Mouse (Mus musculus) neural tube, embryonic 14.5 days (tissue): ENCODE data around the gene Cyp3a13. TPM values are rescaled to one million over a fixed set of nuclear protein-coding genes. Genes with fewer than 3 reads are reported as not detected.
"Not testable (repeated sequence)": the region's sequence is repeated elsewhere in the genome, so short reads cannot be mapped to it uniquely, and the experiment has no call there.

Experiments used
- ATAC-seq: fragments of 200-750 bp; cut with Nextera tagmentation; 2 replicates; pipeline ENCODE4 v1.8.0; 2017; ENCODE audit warnings: low read depth, mild to moderate bottlenecking, moderate TSS enrichment, moderate library complexity
- H3K27ac ChIP-seq: fragments of 300-500 bp; sonication (generic); 2 replicates; pipeline ENCODE4 v1.5.1; 2014; ENCODE audit warnings: low read depth, mild to moderate bottlenecking, control low read depth, low read length, moderate library complexity, mixed read lengths
- H3K27me3 ChIP-seq: fragments of 300-500 bp; sonication (generic); 2 replicates; pipeline ENCODE4 v1.6.1; 2014; ENCODE audit warnings: low read length; ENCODE audit not compliant: control insufficient read depth, insufficient read depth
- H3K36me3 ChIP-seq: fragments of 300-500 bp; sonication (generic); 2 replicates; pipeline ENCODE4 v1.6.1; 2014; ENCODE audit warnings: low read length, mixed read lengths; ENCODE audit not compliant: control insufficient read depth, insufficient read depth
- H3K4me1 ChIP-seq: fragments of 300-500 bp; sonication (generic); 2 replicates; pipeline ENCODE4 v1.6.1; 2014; ENCODE audit warnings: low read length; ENCODE audit not compliant: control insufficient read depth, insufficient read depth
- H3K4me2 ChIP-seq: fragments of 300-500 bp; sonication (generic); 2 replicates; pipeline ENCODE4 v1.6.1; 2014; ENCODE audit warnings: mild to moderate bottlenecking, low read depth, low read length, control low read depth
- H3K4me3 ChIP-seq: fragments of 300-500 bp; sonication (generic); 2 replicates; pipeline ENCODE4 v1.5.1; 2014; ENCODE audit warnings: low read depth, low read length, control low read depth, mixed read lengths
- H3K9ac ChIP-seq: fragments of 300-500 bp; sonication (generic); replicated peaks from 2 replicates; pipeline ENCODE4 v1.6.1; 2014; ENCODE audit warnings: low read depth, mild to moderate bottlenecking, control low read depth, low read length, mixed read lengths
- H3K9me3 ChIP-seq: fragments of 300-500 bp; sonication (generic); 2 replicates; pipeline ENCODE4 v1.6.1; 2016; ENCODE audit warnings: low read length; ENCODE audit not compliant: control insufficient read depth
- WGBS: fragments of 180-500 bp; shearing (Covaris S2); extraction: QIAGEN DNeasy Blood & Tissue Kit; methylation state at CpG from one replicate; pipeline ENCODE4 v1.1.7; 2014; 5-methylcytosine and 5-hydroxymethylcytosine counted together
- polyA plus RNA-seq: library from polyadenylated mRNA; unstranded; fragments of >200 nt; fragmentation: Nextera tagmentation; extraction: Ambion mirVana; gene quantifications from 2 replicates; pipeline ENCODE4 v1.2.1, GENCODE M21; 2014

Gene Cyp3a13
- polyA plus RNA-seq, 1 experiment from 2014 or later: not detected

DNA sequence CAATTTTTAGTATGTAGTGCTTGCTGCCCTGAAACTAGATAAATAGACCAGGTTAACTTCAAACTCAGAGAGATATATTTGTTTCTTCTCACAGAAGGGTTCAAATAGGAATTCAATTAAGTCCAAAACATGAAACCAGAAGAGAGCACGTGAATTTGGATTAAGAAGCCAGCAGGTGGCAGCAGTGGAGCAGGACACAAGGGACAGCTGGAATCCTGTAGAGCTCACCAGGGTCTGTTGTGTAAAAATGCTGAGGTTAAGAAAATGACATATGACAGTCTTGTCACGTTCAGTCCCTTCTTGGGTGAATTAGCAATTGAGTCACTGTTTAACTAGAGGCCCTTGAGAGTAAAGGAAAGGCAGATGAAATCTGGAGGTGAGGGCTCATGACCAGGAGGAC is 35.5 kb downstream of the Cyp3a13 start:
- 8% methylated on average over 2 of the region's 2 CpGs for WGBS

DNA sequence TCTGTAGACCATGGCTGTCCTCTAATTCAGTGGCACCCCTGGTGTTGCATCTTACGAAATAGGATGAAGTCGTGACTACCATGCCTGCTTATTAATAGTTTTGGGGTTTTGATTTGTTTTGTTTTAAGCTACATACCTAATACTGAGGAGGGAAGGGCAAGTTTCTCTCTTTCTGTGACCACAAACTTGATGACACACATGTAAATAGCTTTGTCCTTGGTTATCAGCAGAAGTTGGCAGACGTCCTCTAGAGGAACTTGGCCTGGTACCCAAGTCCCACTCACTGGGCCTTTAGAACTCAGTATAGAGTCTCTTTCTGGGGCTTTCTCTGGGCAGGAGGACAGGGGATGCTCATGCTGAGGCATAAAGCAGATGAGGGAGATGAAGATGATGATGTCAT is 38.1 kb downstream of the Cyp3a13 start:
- H3K9me3 ChIP-seq: no peaks in the 10 kb centered on the region
- H3K9ac ChIP-seq: no peak overlapping the region
- no peak overlapping the region for H3K4me3 ChIP-seq
- no peak overlapping the region for H3K4me2 ChIP-seq
- WGBS: 91% methylated on average over 3 of the region's 3 CpGs
- H3K36me3 ChIP-seq: no peaks in the 10 kb centered on the region
- ATAC-seq: no peak
- no peaks in the 10 kb centered on the region for H3K4me1 ChIP-seq
- H3K27ac ChIP-seq: no peak overlapping the region
- no peaks in the 10 kb centered on the region for H3K27me3 ChIP-seq

More for the DNA sequence above, 35.5 kb downstream of the Cyp3a13 start:
- no peaks in the 10 kb centered on the region for H3K27me3 ChIP-seq
- no peak overlapping the region for H3K4me3 ChIP-seq
- no peak overlapping the region for H3K27ac ChIP-seq
- H3K4me1 ChIP-seq: no peaks in the 10 kb centered on the region
- no peak for ATAC-seq
- H3K9ac ChIP-seq: no peak overlapping the region
- H3K9me3 ChIP-seq: no peaks in the 10 kb centered on the region
- no peak overlapping the region for H3K4me2 ChIP-seq
- H3K36me3 ChIP-seq: no peaks in the 10 kb centered on the region

DNA sequence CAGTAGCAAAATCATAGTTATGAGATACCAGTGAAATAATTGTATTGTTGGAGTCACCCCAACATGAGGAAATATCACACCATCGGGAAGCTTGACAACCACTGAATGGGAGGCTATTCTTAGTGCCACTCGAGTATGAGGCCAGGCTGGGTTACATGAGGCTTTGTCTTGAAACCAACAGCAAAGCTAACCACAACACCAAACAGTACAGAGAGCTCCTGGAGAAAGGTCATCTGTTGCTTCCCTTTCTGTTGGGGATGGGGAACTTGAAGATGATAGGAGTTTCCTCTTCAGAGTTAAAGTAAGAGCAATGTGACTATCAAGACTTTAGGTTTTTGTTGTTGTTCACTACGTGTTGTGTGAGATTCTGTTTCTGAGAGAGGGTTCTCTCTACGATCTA is 38.5 kb downstream of the Cyp3a13 start:
- Histone ChIP-seq H3K27ac (no peak overlapping the region), H3K36me3 (no peaks in the 10 kb centered on the region), H3K9me3 (no peaks in the 10 kb centered on the region), H3K4me2 (no peak overlapping the region), H3K4me1 (no peaks in the 10 kb centered on the region), H3K4me3 (no peak overlapping the region), H3K9ac (no peak overlapping the region), H3K27me3 (no peaks in the 10 kb centered on the region)
- no peak for ATAC-seq
- WGBS: 79% methylated on average over 4 of the region's 4 CpGs

DNA sequence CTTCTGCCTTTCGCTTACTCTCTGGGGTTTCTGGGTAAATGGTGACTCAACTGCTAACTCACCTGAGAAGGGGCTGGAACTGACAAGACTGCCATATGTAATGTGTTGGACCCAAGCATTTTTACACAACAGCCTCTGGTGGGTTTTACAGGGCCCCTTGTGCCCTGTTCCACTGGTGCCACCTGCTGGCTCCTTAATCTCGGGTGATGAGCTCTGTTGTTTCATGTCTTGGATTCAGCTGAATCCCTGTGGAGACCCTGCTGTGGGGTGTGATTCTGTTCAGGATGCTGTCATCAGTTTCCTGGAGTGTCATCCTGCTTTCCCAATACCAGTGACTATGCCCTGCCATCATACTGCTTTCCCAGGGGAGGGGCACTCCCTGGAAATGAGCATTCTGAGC is 43.6 kb downstream of the Cyp3a13 start:
- H3K9ac ChIP-seq: no peak overlapping the region
- no peaks in the 10 kb centered on the region for H3K36me3 ChIP-seq
- no peak overlapping the region for H3K27ac ChIP-seq
- no peak for ATAC-seq
- H3K27me3 ChIP-seq: no peaks in the 10 kb centered on the region
- no peak overlapping the region for H3K4me3 ChIP-seq
- no peak overlapping the region for H3K4me2 ChIP-seq
- 49% methylated on average over 2 of the region's 2 CpGs for WGBS
- H3K4me1 ChIP-seq: no peaks in the 10 kb centered on the region
- H3K9me3 ChIP-seq: no peaks in the 10 kb centered on the region

DNA sequence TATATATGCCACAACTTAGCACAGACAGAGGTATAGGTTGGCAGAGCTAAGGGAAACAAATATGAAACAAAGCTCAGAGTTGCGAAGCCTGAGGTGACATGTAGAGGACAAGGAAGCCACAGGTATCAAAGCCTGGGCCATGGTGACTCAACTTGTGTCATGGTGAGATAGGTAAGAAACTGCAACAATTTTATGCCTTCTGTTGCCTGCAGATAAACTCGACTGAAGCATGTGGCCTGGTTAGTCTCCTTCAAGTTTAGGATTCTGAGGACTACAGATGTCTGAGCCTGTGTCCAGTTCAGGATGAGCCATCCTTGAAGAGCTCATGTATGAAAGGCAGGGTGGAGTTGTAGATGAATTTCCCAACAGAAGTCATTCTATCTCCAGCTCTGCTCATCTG is 46.4 kb downstream of the Cyp3a13 start:
- WGBS: 87% methylated on average over 2 of the region's 2 CpGs
- H3K4me3 ChIP-seq: no peak overlapping the region
- no peak overlapping the region for H3K27ac ChIP-seq

DNA sequence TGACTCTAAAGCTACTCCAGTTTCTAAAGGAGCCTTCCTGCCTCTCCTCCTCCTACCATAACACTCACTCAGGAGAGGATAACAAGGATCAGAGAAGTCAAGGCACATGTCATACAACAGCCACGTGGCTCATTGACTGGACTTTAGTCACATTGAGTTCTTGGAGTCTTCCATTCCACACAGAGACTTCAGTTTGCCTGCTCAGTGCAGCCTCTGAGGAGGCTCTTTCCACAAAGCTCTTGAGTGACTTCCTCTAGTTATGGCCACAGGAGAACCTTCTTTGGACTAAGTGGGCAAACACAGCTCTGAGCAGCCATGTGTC is 49.1 kb downstream of the Cyp3a13 start:
- not testable (repeated sequence) for H3K9me3 ChIP-seq, H3K27ac ChIP-seq, ATAC-seq, H3K36me3 ChIP-seq, H3K4me1 ChIP-seq, H3K9ac ChIP-seq, H3K4me3 ChIP-seq, H3K27me3 ChIP-seq, H3K4me2 ChIP-seq
- WGBS: 47% methylated on average over 1 of the region's 1 CpGs

More for the DNA sequence above, 46.4 kb downstream of the Cyp3a13 start:
- ATAC-seq: no peak
- no peaks in the 10 kb centered on the region for H3K4me1 ChIP-seq
- no peaks in the 10 kb centered on the region for H3K9me3 ChIP-seq
- no peaks in the 10 kb centered on the region for H3K36me3 ChIP-seq
- no peaks in the 10 kb centered on the region for H3K27me3 ChIP-seq
- no peak overlapping the region for H3K9ac ChIP-seq
- H3K4me2 ChIP-seq: no peak overlapping the region

DNA sequence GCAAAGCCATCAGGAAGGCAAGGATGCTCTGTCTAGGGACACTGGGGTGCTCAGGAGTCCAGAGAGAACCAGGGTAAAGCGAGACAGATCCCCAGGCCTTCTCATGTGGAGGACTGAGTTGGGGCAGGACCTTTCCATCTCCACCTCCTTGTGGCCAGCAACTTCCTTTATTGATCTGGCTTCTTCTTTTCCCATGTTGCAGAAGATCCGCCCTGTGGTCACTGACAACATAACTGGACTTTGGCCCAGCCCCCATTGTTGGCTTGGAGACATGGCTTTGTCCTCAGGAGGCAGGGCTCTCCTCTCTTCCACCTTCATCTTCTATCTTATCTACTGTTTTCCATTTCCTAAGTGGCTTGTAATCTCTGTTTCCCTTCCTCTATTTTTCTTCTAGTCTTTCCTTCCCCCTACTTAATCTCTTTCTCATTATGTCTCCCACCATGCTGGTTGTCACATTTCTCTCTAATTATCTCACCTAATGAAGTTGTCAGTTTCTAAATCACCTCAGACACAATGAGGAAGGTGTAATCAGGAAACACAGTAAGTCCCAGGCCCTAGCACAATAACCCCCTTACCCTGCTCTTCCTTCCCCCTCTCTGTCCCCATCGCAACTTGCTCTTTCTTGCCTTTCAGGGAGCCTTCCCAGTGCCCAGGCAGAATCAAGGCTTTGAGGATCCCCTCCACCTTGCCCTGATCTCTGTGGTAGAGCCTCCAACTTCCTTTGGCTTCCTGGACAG is 49.6 kb downstream of the Cyp3a13 start, which contains the start of gene Pilrb2:
Gene Pilrb2 (minus strand): TSS at position 172 of the 737 bp plus-strand sequence.
- 74% methylated on average over 2 of the region's 3 CpGs for WGBS
- H3K9ac ChIP-seq: not testable (repeated sequence)

DNA sequence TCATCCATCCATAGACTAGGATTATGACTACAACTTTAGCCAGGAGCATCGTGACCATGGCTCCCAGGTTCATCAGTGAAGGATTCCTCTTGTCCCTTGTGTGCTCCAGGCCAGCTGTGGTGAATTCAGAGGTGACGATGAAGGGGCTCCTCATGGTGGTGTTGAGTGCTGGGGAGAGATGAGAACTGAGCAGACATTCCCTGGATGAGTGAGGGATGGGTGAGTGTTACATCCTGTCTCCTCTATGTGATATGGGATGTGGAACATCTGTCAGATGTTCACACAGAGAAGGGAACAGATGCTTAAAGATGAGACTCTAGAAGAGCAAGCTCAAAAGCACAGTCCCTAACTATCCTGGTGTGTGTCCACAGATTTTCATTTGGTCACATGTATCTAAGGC is 52.8 kb downstream of the Cyp3a13 start:
- not testable (repeated sequence) for H3K4me1 ChIP-seq, H3K4me3 ChIP-seq, H3K27ac ChIP-seq, H3K36me3 ChIP-seq, H3K9me3 ChIP-seq, H3K4me2 ChIP-seq, H3K9ac ChIP-seq, ATAC-seq, H3K27me3 ChIP-seq
- WGBS: 79% methylated on average over 2 of the region's 2 CpGs

More for the DNA sequence above, 49.6 kb downstream of the Cyp3a13 start, which contains the start of gene Pilrb2:
- H3K9me3 ChIP-seq, H3K4me1 ChIP-seq, H3K4me3 ChIP-seq, H3K36me3 ChIP-seq, H3K27ac ChIP-seq, H3K4me2 ChIP-seq, ATAC-seq, H3K27me3 ChIP-seq: not testable (repeated sequence)

DNA sequence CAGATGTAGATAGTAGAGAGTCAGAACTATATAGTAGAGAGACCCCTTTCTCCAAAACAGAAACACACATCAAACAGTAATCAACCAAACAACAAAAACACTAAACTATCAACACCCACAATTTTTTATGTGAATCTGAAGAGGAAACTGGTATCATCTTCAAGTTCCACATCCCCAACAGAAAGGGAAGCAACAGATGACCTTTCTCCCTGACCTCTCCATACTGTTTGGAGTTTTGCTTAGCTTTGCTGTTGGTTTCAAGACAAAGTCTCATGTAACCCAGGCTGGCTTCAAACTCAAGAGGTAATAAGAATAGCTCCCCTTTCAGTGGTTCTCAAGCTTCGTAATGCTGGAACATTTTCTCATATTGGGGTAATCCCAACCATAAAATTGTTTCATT is 57.4 kb downstream of the Cyp3a13 start:
- H3K9ac ChIP-seq, H3K27me3 ChIP-seq, H3K4me3 ChIP-seq, H3K4me2 ChIP-seq, H3K36me3 ChIP-seq, ATAC-seq, H3K27ac ChIP-seq, H3K9me3 ChIP-seq, H3K4me1 ChIP-seq: not testable (repeated sequence)
- 92% methylated on average over 1 of the region's 1 CpGs for WGBS
